Mouse (Mus musculus) v-Abl transformed pro-B cells (cell line): ENCODE measurements around the gene Sytl1.

Source experiments
- in situ Hi-C, 2 experiments: fragments of 400-800 bp; cut with MboI; formaldehyde crosslinking; loops; one replicate each; pipeline ENCODE4 v1.15.1; 2025; ENCODE audit not compliant: unreplicated experiment in 2 of 2

Sytl1 gene

DNA sequence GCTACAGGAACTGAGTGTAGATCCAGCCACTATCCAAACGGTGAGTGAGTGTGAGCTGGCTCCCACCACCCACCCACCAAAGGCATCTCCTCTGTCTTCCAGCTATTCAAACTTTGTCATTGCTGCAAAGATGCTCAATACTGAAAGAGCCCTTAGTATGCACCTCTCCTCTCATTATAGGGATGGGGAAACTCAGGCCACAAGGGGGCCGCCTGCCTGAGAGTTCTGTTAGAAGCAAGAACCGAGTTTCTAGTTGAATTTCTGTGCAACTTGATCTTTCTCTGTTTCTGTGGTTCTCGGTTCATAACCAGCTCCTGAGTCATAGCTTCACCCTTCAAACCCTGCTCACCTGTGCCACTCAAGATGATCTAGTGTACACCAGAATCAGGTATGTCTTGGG, 10.8 kb downstream of the Sytl1 start:
- in situ Hi-C loops: loop anchor here in 1 of 2 experiments (5.0 kb wide), 1 partner anchor 35 kb away; no protein-coding TSS in a partner anchor

- in situ Hi-C loops: loop anchor here in 1 of 2 experiments (5.0 kb wide), 1 partner anchor 34 kb away; no protein-coding TSS in a partner anchor
These were observed 11.7 kb downstream of the Sytl1 start for GRCm38 (mm10) chr4:133251214-133251613.

GRCm38 (mm10) chr4:133250609-133251008, 12.3 kb downstream of the Sytl1 start:
- in situ Hi-C loops: loop anchor here in 1 of 2 experiments (5.0 kb wide), 1 partner anchor 33 kb away; no protein-coding TSS in a partner anchor

GRCm38 (mm10) chr4:133247806-133248449, 15.0 kb downstream of the Sytl1 start:
- in situ Hi-C loops: loop anchor here in 1 of 2 experiments (5.0 kb wide), 1 partner anchor 36 kb away; the partner anchor contains the start of genes Cd164l2 and Gpr3

GRCm38 (mm10) chr4:133247072-133247471, 15.8 kb downstream of the Sytl1 start:
- in situ Hi-C loops: loop anchor here in 1 of 2 experiments (5.0 kb wide), 1 partner anchor 35 kb away; the partner anchor contains the start of genes Cd164l2 and Gpr3

DNA sequence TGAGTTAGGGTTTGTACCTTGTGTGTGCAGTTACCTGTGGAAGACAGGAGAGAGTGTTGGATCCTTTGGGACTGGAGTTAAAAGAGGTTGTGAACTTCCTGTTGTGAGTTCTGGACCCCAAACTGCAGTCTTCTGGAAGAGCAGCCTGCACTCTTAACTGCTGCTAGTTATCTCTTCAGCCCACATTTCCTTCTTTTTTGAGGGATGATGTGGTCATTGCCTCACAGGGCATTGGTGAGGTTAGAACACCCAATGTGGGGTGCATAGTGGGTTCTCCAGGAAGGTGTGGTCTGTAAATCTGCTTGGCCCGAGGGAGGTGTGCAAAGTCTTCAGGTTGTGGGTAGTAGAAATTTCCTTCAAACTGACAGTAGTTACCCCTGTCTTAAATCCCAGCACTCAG, 18.6 kb downstream of the Sytl1 start:
- in situ Hi-C loops: no loop called here

DNA sequence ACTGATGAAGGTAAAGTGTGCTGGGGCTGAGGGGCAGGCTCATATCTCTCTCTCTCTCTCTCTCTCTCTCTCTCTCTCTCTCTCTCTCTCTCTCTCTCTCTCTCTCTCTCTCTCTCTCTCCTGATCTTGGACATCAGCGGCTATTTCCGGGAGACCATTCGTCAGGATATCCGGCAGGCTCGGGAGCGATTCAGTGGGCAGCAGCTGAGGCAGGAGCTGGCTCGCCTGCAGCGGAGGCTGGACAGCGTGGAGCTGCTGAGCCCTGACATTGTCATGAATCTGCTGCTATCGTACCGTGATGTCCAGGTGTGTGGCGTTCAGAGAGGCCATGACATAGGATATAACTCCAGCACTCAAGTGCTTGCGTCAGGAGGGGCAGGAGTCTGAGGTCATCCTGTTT, 19.4 kb downstream of the Sytl1 start:
- in situ Hi-C loops: no loop called here

- in situ Hi-C loops: no loop called here
These were observed 20.2 kb downstream of the Sytl1 start for GRCm38 (mm10) chr4:133242710-133243109.

DNA sequence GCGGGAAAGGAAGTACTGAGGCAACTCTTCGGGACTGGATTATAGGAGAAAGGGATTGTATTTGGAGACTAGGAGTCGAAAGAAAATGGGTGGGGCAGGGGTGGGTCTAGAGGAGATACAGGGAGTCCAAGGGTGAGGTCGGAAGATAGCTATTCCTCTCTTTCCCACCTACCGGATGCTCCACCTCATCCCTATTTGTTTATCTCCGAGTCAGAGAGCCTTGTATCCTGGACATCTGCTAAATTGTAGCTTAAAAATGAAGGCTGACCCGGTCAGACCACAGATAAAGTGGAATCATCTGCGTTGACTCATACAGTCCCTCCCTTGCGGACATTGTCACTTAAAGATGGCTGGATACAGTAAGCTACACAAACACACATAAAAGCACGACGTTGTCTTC, 21.0 kb downstream of the Sytl1 start:
- in situ Hi-C loops: no loop called here

- in situ Hi-C loops: no loop called here
These were observed 21.7 kb downstream of the Sytl1 start for GRCm38 (mm10) chr4:133240934-133241908.

- in situ Hi-C loops: no loop called here
These were observed 22.4 kb downstream of the Sytl1 start, which contains the start of gene Map3k6 for GRCm38 (mm10) chr4:133240490-133240921. TSS of gene Map3k6 (plus strand) at chr4:133240818.

- in situ Hi-C loops: no loop called here
These were observed 25.0 kb downstream of the Sytl1 start for GRCm38 (mm10) chr4:133237911-133238310.

GRCm38 (mm10) chr4:133235415-133235814, 27.5 kb downstream of the Sytl1 start:
- in situ Hi-C loops: no loop called here

DNA sequence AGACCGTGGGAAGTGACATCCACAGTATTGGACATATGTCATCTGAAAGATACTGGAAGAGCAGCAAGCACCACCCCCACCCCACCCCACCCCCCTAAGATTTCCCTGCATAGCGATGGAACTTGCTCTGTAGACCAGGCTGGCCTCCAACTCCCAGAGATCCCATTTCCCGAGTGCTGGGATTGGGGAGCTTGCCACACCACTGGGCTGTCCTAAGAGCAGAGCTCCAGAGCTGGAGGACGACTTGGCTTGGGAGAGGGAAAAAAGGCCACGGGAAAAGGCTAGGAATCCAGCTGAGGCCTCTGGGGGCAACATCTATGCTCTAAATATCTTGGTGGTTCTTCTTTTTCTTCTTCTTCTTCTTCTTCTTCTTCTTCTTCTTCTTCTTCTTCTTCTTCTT, 28.1 kb downstream of the Sytl1 start:
- in situ Hi-C loops: no loop called here

GRCm38 (mm10) chr4:133233285-133233976, 29.5 kb downstream of the Sytl1 start:
- in situ Hi-C loops: no loop called here

DNA sequence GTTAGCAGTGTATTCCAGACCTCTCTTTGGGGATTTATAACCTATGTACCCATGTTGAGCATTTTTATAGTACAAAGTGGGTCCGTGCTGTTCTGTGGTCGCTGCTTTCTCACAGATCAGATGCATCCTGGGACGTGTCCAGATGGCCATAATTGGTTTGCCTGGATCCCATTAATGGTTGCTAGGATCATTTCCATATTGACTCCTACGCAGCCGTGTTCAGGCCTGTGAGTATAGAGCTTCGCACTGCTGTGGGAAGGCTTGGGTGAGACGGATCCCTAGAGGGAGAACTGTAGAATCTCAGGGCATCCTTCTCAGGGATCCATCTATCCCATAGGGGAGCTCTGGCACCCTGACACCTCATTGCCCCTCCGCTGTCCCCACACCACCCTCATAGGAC, 33.3 kb downstream of the Sytl1 start:
- in situ Hi-C loops: no loop called here

- in situ Hi-C loops: no loop called here
These were observed 35.3 kb downstream of the Sytl1 start for GRCm38 (mm10) chr4:133227636-133228035.

DNA sequence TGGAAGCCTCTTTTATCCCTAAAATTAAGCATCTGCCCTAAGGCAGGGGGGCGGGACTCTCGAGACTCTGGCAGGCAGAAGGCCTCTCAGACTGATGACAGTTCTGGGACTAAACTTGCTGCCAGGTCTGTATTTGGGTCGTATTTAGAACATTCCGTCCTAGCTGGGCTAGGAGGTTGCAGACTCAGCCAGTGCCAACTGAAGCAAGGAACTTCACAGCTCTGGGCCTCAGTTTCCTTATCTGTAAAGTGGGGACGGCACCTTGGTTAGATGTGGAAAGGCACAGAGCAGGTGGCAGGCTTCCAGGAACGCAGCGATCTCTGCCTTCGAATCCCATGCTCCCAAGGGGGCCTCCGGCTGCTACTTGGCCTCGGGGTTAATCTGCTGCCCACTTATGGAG, 36.8 kb downstream of the Sytl1 start:
- in situ Hi-C loops: no loop called here

- in situ Hi-C loops: no loop called here
These were observed 39.0 kb downstream of the Sytl1 start for GRCm38 (mm10) chr4:133223875-133224274.

DNA sequence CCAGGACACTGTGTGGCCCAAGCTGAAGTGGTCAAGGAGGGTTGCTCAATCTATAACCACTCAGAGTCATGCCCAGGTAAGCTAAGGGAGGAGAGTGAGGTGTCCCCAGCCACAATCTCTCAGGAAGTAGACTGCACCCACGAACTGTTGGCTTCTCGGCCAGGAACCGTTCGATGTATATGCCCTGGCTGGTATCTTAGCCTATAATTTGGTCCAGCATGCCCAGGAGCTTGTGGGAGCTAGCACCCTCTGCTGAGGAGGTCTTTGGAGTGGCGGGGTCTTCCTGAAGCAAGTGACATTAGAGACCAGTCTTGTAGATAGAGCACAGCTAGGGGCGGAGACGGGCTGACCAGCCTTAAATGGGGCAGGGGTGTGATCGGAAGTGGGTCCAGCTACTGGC, 41.2 kb downstream of the Sytl1 start:
- in situ Hi-C loops: no loop called here

GRCm38 (mm10) chr4:133220656-133221055, 42.3 kb downstream of the Sytl1 start:
- in situ Hi-C loops: no loop called here
